Comparison of ENCODE assay signal across 8 mouse cellular contexts in genomic region chr2:30474039-30474438, GRCm38 (mm10). TPM values are rescaled to one million over a fixed set of nuclear protein-coding genes. Genes with fewer than 3 reads are reported as not detected.
DNase-seq lines count a peak whose midpoint lies in the region; ATAC-seq lines count a peak whose summit lies in the region.

Gene Ier5l (minus strand): TSS chr2:30474219.

- WGBS in intestine, embryonic 16.5 days: 0% methylated on average over 37 of the region's 37 CpGs

- peak within 1 kb of the TSS; percentile 95 for H3K9ac ChIP-seq in intestine, embryonic 16.5 days (ENCODE audit: low read depth, low read length)

- no peaks in the 10 kb centered on the region for H3K36me3 ChIP-seq in intestine, embryonic 16.5 days (ENCODE audit: control insufficient read depth, insufficient read depth, low read length)

- H3K9me3 ChIP-seq in intestine, embryonic 16.5 days (ENCODE audit: control insufficient read depth, low read length): no peaks in the 10 kb centered on the region

- H3K4me2 ChIP-seq in intestine, embryonic 16.5 days (ENCODE audit: low read depth, low read length): peak within 1 kb of the TSS; percentile 100

- DNase-seq in adrenal gland, adult 2 months: peak; percentile 97
- DNase-seq in embryo, embryonic 11 days: peak; percentile 97
- DNase-seq in gastrocnemius, postnatal 4 days (ENCODE audit: low spot score in 2 of 2): peak; percentile 95 to 96
- DNase-seq in left cerebral cortex, postnatal 25 days (ENCODE audit: low spot score in 2 of 2): peak; percentile 94 to 97
- peak; percentile 92 for DNase-seq in right cerebral cortex, postnatal 14 days
- peak; percentile 96 for DNase-seq in urinary bladder, postnatal 36 days (ENCODE audit: low spot score in 2 of 2)

- H3K4me1 ChIP-seq in intestine, embryonic 16.5 days (ENCODE audit: control insufficient read depth, insufficient read depth, low read length): peaks cover 9% of the 10 kb centered on the region; the same call in 1 of the 2 replicates

- H3K4me3 ChIP-seq in intestine, embryonic 16.5 days (ENCODE audit: low read length): peak within 1 kb of the TSS; percentile 88

- peak; percentile 90 for ATAC-seq in intestine, embryonic 16.5 days
- ATAC-seq in megakaryocyte-erythroid progenitor cell, adult 5-6 weeks (replicated peaks; ENCODE audit: low FRiP score, low TSS enrichment, poor library complexity, severe bottlenecking): peak; percentile 60

- H3K27me3 ChIP-seq in intestine, embryonic 16.5 days (replicated peaks; ENCODE audit: control insufficient read depth, insufficient read depth, low read length): no peaks in the 10 kb centered on the region

- intact Hi-C loops in left cerebral cortex, postnatal 25 days (cut with DNase I): loop anchor here (5.0 kb wide), 3 partner anchors 183 to 218 kb away; no protein-coding TSS in a partner anchor

- peak within 1 kb of the TSS; percentile 98 for H3K27ac ChIP-seq in intestine, embryonic 16.5 days (ENCODE audit: low read length)

RNA-seq across cellular contexts. Expression of gene Ier5l, which starts in this region (rescaled TPM):
- 1 to 10 TPM; 2.4 to 7.8 TPM for total RNA-seq in adrenal gland, adult 2 months (2021)
- 30.6 and 39.4 TPM in 2 replicates for polyA plus RNA-seq in adrenal gland, adult 2 months (2012; rRNA removed)
- total RNA-seq in gastrocnemius, postnatal 4 days (2021): 1 to 10 TPM; 8.2 to 8.9 TPM
- polyA plus RNA-seq in intestine, embryonic 16.5 days (2015; fragmentation: Nextera tagmentation; extraction: Ambion mirVana): 0.61 and 0.75 TPM in 2 replicates
- 10 to 100 TPM; 16.0 to 18.4 TPM for total RNA-seq in left cerebral cortex, postnatal 25 days (2021)
- total RNA-seq in megakaryocyte-erythroid progenitor cell, adult 5-6 weeks (2014; fragmentation: Nextera tagmentation): not detected in 2 replicates
- total RNA-seq in megakaryocyte-erythroid progenitor cell, adult 5-6 weeks (2017): 0.56 TPM in 1 of 2 replicates, not detected in the other

Comparison
In these comparisons a context has a peak if more than half of its experiments do, and no peak if none do; other contexts are left out.
1. Peak in every context shown above with its lines: DNase-seq, ATAC-seq, H3K4me3 ChIP-seq and H3K27ac ChIP-seq.
2. RNA of gene Ier5l (polyA plus RNA-seq): 30.6 to 39.4 TPM in adrenal gland, adult 2 months; 0.61 to 0.75 TPM in intestine, embryonic 16.5 days; every median in the first group is over 10 times any median in the second.
3. Peak in ATAC-seq, H3K4me3 ChIP-seq, H3K27ac ChIP-seq, H3K9ac ChIP-seq and H3K4me2 ChIP-seq in intestine, embryonic 16.5 days; RNA of the gene not detected or under 1 TPM.
4. Peak in ATAC-seq in megakaryocyte-erythroid progenitor cell, adult 5-6 weeks; RNA of the gene not detected or under 1 TPM.